Mouse (Mus musculus): ENCODE measurements at regions not wholly inside any gene's neighbourhood (a gene's known extent, or its start where the extent isn't known, plus 50 kb on each side); places are given as distances from the start of the nearest gene placed in this dataset.
"Not testable (repeated sequence)": the region's sequence is repeated elsewhere in the genome, so short reads cannot be mapped to it uniquely, and the experiment has no call there.

DNA sequence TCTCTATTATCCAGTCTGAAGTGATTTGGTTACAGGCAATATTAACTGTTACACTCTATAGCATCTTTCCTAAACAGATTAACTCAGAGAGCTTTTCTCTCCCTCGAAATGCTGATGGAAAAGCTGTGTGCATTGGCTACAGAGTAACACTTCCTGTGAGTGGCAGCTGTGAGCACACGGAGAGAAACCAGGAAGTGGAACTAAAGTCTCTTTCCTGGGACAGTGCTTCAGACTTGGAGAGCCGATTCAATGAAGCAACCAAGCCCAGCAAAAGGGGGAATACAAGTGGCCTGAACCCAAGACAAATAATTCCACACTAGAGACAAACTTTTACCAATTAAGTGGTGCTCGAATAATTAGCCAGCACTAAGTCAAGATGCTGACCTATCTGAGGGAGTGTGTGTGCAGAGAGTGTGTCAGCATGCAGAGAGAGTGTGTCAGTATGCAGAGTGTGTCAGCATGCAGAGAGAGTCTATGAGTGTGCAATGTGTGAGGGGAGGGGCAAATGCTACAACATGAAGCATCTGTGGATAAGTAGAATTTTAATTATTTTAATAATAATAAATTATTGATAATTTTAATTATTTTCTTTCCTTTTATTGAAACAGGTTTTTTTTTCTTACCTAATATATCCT, 74.9 kb upstream of the 1110032F04Rik start:
- DNase-seq (ENCODE audit: low read depth, low spot score): peak; percentile 49

DNA sequence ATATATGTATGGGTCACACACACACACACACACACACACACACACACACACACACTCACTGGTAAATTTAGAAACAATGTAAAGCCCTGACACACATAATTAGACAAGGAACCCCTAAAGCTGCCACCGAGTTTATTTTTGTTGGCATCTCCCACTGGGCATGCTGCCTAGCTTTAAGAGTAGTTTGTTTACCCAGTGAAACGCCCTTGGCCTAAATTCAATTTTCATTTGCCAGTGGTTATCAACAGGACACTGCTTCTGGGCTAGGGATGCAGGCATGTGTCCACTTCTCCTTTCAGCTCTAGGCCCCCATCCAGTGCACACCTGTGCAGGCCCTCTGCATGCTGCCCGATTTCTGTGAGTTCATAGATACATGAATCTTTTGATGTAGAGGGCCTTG, 73.7 kb upstream of the 1110032F04Rik start:
- no peak for DNase-seq (ENCODE audit: low read depth, low spot score)

DNA sequence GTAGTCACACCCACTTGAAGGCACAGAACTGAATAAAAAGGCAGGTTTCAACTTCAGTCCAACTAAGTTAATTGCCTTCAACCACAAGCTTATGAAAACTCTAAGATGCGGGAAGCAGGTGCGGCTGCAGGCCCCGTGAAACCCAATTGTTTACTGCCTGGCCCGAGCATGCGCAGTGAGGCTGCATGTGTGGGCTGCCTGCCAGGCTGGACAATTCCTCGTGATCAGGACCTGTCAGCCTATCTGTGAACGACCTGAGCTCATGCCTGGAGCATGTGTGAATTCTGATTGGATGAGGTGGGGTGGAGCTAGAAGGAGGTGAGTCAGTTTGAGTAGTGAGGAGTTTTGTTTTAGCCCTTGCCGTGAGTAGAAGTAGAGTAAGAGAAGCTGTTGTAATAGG, 71.0 kb upstream of the 1110032F04Rik start:
- not testable (repeated sequence) for DNase-seq (ENCODE audit: low read depth, low spot score)

DNA sequence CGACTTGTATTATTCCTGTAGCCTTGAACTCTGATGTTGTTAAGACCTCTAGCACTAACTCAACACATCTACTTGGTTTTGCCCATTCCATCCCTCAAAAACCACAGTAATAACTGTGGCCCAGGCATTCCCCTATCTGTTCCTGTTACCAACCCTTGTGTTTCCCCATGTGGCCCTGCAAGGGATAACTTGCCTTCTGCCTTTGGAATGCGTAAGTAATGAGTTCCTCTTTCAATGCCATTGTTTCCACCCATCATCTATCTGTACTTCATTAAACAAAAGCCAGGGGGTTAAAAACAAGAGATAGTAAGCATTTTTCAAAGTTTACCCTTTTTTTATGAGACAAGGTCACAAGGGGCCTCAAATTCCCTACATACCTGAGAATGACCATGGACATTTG, 60.5 kb upstream of the 1110032F04Rik start:
- DNase-seq (ENCODE audit: low read depth, low spot score): no peak

DNA sequence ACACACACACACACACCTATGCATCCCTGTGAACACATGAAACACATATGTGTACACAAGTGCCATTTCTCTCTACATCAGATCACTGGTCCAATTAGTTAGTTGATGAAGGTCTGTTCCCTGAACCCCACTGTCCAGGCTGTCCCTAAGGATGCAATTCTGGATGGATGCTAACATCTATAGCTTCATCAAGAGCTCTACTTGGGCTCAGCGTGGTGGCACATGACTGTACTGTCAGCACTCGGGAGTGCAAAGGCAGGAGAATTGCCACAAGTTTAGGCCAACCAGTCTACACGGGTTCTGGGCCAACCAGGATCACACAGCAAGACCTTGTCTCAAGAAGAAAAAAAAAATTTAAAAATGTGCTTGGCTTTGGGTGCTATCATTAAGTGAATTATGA, 55.9 kb upstream of the 1110032F04Rik start:
- DNase-seq (ENCODE audit: low read depth, low spot score): no peak

DNA sequence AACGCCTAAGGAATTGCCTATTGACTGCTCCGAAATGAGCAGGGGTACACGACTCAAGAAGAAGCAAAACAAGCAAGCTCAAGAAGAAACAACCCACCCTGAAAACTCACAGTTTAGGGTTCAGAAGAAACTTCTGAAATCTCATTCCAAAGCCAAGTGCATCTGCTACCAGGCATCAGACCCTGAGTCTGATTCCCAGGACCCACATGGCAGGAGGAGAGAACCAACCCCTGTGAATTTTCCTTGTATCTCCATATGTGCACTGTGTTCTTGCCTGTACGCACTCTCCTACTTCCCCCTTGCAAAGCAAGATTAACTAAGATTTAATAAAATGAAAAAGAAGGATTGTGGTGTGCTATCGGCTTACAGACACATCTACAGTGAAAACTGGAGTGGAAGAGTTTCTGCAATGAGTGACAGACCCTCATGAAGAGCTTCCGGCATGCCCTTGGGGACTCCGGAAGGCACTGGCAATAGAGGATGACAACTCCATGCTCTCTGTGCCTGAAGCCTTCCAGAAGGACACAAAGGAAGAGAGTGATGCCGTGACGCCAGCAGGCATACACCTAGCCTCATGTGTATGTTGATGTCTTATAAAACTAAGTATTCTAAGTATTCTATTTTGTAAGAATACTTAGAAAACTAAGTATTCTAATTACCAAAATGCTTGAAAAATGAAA, 55.2 kb upstream of the 1110032F04Rik start:
- DNase-seq (ENCODE audit: low read depth, low spot score): no peak

DNA sequence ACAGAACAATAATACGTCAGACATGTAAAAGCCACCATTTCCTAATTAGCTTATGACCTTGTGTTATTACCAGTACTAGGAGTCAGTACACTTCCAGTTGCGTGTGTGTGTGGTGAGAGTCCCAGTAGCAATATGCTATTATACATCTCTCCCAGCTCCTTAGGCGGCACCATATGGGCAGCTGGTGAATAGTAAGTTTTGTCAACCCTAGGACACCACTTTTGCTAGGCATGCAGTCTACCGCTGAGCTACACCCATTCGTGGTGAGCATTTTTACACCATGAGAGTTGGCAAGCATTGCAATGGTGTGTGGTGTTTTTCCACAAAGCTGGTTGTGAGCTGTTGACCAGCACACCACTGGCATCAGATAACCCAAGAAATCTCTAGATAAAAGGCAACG, 53.8 kb upstream of the 1110032F04Rik start:
- no peak for DNase-seq (ENCODE audit: low read depth, low spot score)

DNA sequence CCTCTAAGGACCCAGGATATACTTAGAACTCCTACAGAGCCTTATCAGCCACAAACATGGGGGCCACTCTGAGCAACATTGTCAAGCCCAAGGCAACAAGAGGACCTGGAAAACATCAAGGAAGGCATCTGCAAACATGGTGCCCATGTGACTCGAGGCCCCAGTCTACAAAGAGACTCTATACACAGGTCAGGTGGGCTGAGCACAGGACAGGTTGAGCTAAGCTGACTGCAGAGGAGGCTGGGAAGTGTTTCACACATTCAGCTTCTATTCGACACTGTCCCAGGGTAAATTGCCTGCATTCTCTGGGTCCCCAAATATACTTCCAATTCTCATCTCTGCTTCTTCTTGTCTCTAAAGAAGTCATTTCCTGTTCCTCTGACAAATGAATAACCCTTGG, 52.1 kb upstream of the 1110032F04Rik start:
- DNase-seq (ENCODE audit: low read depth, low spot score): no peak
